Comparison of ENCODE assay signal across 34 mouse cellular contexts in the genomic region with DNA sequence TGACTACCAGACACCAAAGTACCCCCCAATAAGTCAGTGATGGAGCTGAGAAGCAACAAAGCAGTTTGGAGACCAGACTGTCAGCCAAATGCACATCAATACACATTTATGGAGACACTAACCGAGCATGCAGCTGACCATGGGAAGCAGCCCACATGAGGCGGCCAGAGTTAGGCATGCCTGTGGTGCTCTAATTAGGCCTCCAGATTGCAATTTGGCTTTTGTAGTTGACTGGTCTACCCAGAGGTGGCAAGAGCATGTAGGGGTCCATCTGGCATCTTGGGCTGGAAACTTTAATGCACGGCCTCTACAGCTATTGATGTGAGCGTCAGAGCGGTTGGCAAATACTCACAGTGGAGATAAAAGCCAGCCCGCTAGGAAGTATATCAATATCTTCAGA. TPM values are rescaled to one million over a fixed set of nuclear protein-coding genes. Genes with fewer than 3 reads are reported as not detected.
DNase-seq lines count a peak whose midpoint lies in the region; ATAC-seq and TF ChIP-seq lines count a peak whose summit lies in the region.
"Had no signal": no experiment of that assay in that cellular context is flagged by ENCODE, and none has a peak within 500 bp of the region (broad histone marks: within the 10 kb centered on the region; RNA-seq: fewer than 3 reads in every experiment).

No protein-coding gene starts in this region.

- TF ChIP-seq POLR2A in cerebellum, adult 2 months (IDR thresholded peaks at IDR 0.05; ENCODE audit: borderline replicate concordance, insufficient read depth, low read length), result no peak
- no peak for TF ChIP-seq POLR2A in brain, embryonic 14.5 days (IDR thresholded peaks at IDR 0.05; ENCODE audit: borderline replicate concordance, extremely low read depth, insufficient read depth, insufficient read length, poor library complexity, severe bottlenecking)

- no peaks in the 10 kb centered on the region for H3K36me3 ChIP-seq in hindbrain, postnatal 0 days (ENCODE audit: insufficient read depth, low read length)
- no peaks in the 10 kb centered on the region for H3K36me3 ChIP-seq in hindbrain, embryonic 11.5 days (ENCODE audit: control insufficient read depth, insufficient read depth, low read length)
- H3K36me3 ChIP-seq: embryonic facial prominence, embryonic 10.5 days; embryonic facial prominence, embryonic 13.5 days; forebrain, embryonic 10.5 days; hindbrain, embryonic 12.5 days; hindbrain, embryonic 15.5 days had no signal

- WGBS in cerebellum, adult 2 months, result 18% methylated on average over 6 of the region's 6 CpGs
- WGBS in hindbrain, postnatal 0 days, result 66% methylated on average over 6 of the region's 6 CpGs
- WGBS in hindbrain, embryonic 11.5 days, result 94% methylated on average over 6 of the region's 6 CpGs

- H3K9ac ChIP-seq in hindbrain, postnatal 0 days (replicated peaks; ENCODE audit: low read length), result no peak overlapping the region
- H3K9ac ChIP-seq in hindbrain, embryonic 11.5 days (ENCODE audit: low read depth, low read length), result no peak overlapping the region
- H3K9ac ChIP-seq: embryonic facial prominence, embryonic 13.5 days; forebrain, embryonic 13.5 days; heart, embryonic 12.5 days; heart, embryonic 15.5 days; hindbrain, embryonic 12.5 days; hindbrain, embryonic 15.5 days had no signal

- H3K9me3 ChIP-seq in hindbrain, postnatal 0 days (ENCODE audit: low read length), result no peaks in the 10 kb centered on the region
- no peaks in the 10 kb centered on the region for H3K9me3 ChIP-seq in hindbrain, embryonic 11.5 days (ENCODE audit: control insufficient read depth, low read length)
- H3K9me3 ChIP-seq: embryonic facial prominence, embryonic 10.5 days; embryonic facial prominence, embryonic 13.5 days; forebrain, embryonic 10.5 days; forebrain, embryonic 13.5 days; G1E; heart, embryonic 12.5 days; heart, embryonic 15.5 days; hindbrain, embryonic 12.5 days; hindbrain, embryonic 15.5 days had no signal

- H3K27me3 ChIP-seq in cerebellum, adult 2 months (ENCODE audit: control insufficient read depth, insufficient read depth, low read length), result no peaks in the 10 kb centered on the region
- no peaks in the 10 kb centered on the region for H3K27me3 ChIP-seq in hindbrain, postnatal 0 days (ENCODE audit: insufficient read depth, low read length)
- no peaks in the 10 kb centered on the region for H3K27me3 ChIP-seq in hindbrain, embryonic 11.5 days (ENCODE audit: control insufficient read depth, insufficient read depth, low read length)
- H3K27me3 ChIP-seq: CH12.LX; embryonic facial prominence, embryonic 13.5 days; forebrain, embryonic 13.5 days; heart, embryonic 12.5 days; heart, embryonic 15.5 days; hindbrain, embryonic 12.5 days; hindbrain, embryonic 15.5 days; Patski had no signal

- H3K4me1 ChIP-seq in cerebellum, adult 2 months (ENCODE audit: control insufficient read depth, insufficient read depth, low read length), result no peaks in the 10 kb centered on the region
- no peaks in the 10 kb centered on the region for H3K4me1 ChIP-seq in hindbrain, postnatal 0 days (ENCODE audit: insufficient read depth, low read length)
- H3K4me1 ChIP-seq in hindbrain, embryonic 11.5 days (replicated peaks; ENCODE audit: control insufficient read depth, insufficient read depth, low read length), result no peaks in the 10 kb centered on the region
- H3K4me1 ChIP-seq: embryonic facial prominence, embryonic 10.5 days; embryonic facial prominence, embryonic 13.5 days; forebrain, embryonic 10.5 days; forebrain, embryonic 13.5 days; heart, embryonic 12.5 days; heart, embryonic 15.5 days; hindbrain, embryonic 12.5 days; hindbrain, embryonic 15.5 days had no signal

- no peak overlapping the region for H3K27ac ChIP-seq in cerebellum, adult 2 months (ENCODE audit: insufficient read depth, low read length)
- no peak overlapping the region for H3K27ac ChIP-seq in hindbrain, postnatal 0 days
- H3K27ac ChIP-seq in hindbrain, embryonic 11.5 days (ENCODE audit: low read depth, low read length), result no peak overlapping the region
- H3K27ac ChIP-seq: embryonic facial prominence, embryonic 10.5 days; embryonic facial prominence, embryonic 13.5 days; forebrain, embryonic 10.5 days; forebrain, embryonic 13.5 days; heart, embryonic 15.5 days; hindbrain, embryonic 12.5 days; hindbrain, embryonic 15.5 days had no signal

- DNase-seq in cerebellum, postnatal 14 days, result peak; percentile 10 to 24
- no peak for DNase-seq in cerebellum, adult 2 months
- DNase-seq in hindbrain, postnatal 0 days (ENCODE audit: low spot score), result peak; percentile 33
- no peak for DNase-seq in hindbrain, embryonic 11.5 days (ENCODE audit: low spot score)
- DNase-seq in brain, embryonic 14.5 days (ENCODE audit: low read depth), result peak; percentile 10
- DNase-seq in spleen, postnatal 36 days (ENCODE audit: low spot score in 2 of 2), result no peak
- DNase-seq: adrenal gland, postnatal 10 days; adrenal gland, postnatal 36 days; B cell, adult 2 months; cerebellum, adult 11 months; cerebellum, adult 9-10 months; cerebellum, postnatal 36 days; embryo, embryonic 11 days; gastrocnemius, postnatal 10 days; gastrocnemius, postnatal 36 days; heart, postnatal 10 days; heart, postnatal 36 days; kidney, adult 18-20 months had no signal

- ATAC-seq in hindbrain, postnatal 0 days, result no peak
- ATAC-seq in hindbrain, embryonic 11.5 days (ENCODE audit: low FRiP score), result no peak
- ATAC-seq: forebrain, embryonic 13.5 days; forebrain, embryonic 16.5 days; inflammation-experienced regulatory T-cells, adult 6 months; intestine, embryonic 16.5 days; Patski had no signal

- no peak overlapping the region for H3K4me3 ChIP-seq in cerebellum, adult 2 months (replicated peaks; ENCODE audit: insufficient read depth, low read depth, low read length)
- no peak overlapping the region for H3K4me3 ChIP-seq in hindbrain, postnatal 0 days (ENCODE audit: low read length)
- no peak overlapping the region for H3K4me3 ChIP-seq in hindbrain, embryonic 11.5 days (ENCODE audit: low read depth, low read length)
- H3K4me3 ChIP-seq: embryonic facial prominence, embryonic 10.5 days; embryonic facial prominence, embryonic 13.5 days; forebrain, embryonic 10.5 days; forebrain, embryonic 13.5 days; heart, embryonic 12.5 days; heart, embryonic 15.5 days; hindbrain, embryonic 12.5 days; hindbrain, embryonic 15.5 days had no signal

- TF ChIP-seq CTCF in cerebellum, adult 2 months (IDR thresholded peaks at IDR 0.05; ENCODE audit: borderline replicate concordance, insufficient read depth, low read depth, low read length), result no peak
- no peak for TF ChIP-seq CTCF in hindbrain, postnatal 0 days (IDR thresholded peaks at IDR 0.05; ENCODE audit: low read depth)
- TF ChIP-seq CTCF in brain, embryonic 14.5 days (IDR thresholded peaks at IDR 0.05; ENCODE audit: borderline replicate concordance, extremely low read depth, insufficient read depth, insufficient read length), result no peak

- no peak overlapping the region for H3K4me2 ChIP-seq in hindbrain, postnatal 0 days (ENCODE audit: low read depth, low read length)
- H3K4me2 ChIP-seq in hindbrain, embryonic 11.5 days (replicated peaks; ENCODE audit: low read depth, low read length), result no peak overlapping the region
- H3K4me2 ChIP-seq: embryonic facial prominence, embryonic 13.5 days; forebrain, embryonic 13.5 days; heart, embryonic 12.5 days; heart, embryonic 15.5 days; hindbrain, embryonic 12.5 days; hindbrain, embryonic 15.5 days had no signal

RNA-seq across cellular contexts. Expression of gene Pon3, which starts 10.2 kb away (rescaled TPM):
- 1.7 and 2.4 TPM in 2 replicates for polyA plus RNA-seq in cerebellum, adult 2 months (2012; rRNA removed)
- 4.1 and 5.2 TPM in 2 replicates for total RNA-seq in hindbrain, postnatal 0 days (2014; rRNA removed)
- polyA plus RNA-seq in hindbrain, postnatal 0 days (2015; fragmentation: Nextera tagmentation; extraction: Ambion mirVana), result 5.8 and 6.2 TPM in 2 replicates
- 7.2 and 8.1 TPM in 2 replicates for polyA plus RNA-seq in hindbrain, embryonic 11.5 days (2014; fragmentation: Nextera tagmentation; extraction: Ambion mirVana)
- 2.3 and 3.5 TPM in 2 replicates for polyA plus RNA-seq in brain, embryonic 14.5 days (2012; rRNA removed)

RNA-seq across cellular contexts. Expression of gene Pon1, which starts 52.2 kb away (rescaled TPM):
- not detected in 2 replicates for polyA plus RNA-seq in cerebellum, adult 2 months (2012; rRNA removed)
- total RNA-seq in hindbrain, postnatal 0 days (2014; rRNA removed), result 0.18 and 0.21 TPM in 2 replicates
- 0.96 and 1.1 TPM in 2 replicates for polyA plus RNA-seq in hindbrain, postnatal 0 days (2015; fragmentation: Nextera tagmentation; extraction: Ambion mirVana)
- polyA plus RNA-seq in hindbrain, embryonic 11.5 days (2014; fragmentation: Nextera tagmentation; extraction: Ambion mirVana), result 0.22 TPM in 1 of 2 replicates, not detected in the other
- 0.06 and 0.18 TPM in 2 replicates for polyA plus RNA-seq in brain, embryonic 14.5 days (2012; rRNA removed)
- total RNA-seq: CH12.LX; granulocyte monocyte progenitor cell, adult 5-6 weeks had no signal
- polyA plus RNA-seq: cortical plate, adult 2 months; embryonic facial prominence, embryonic 10.5 days; forebrain, embryonic 13.5 days; G1E; heart, embryonic 12.5 days; heart, embryonic 15.5 days; hindbrain, embryonic 12.5 days; inflammation-experienced regulatory T-cells, adult 6 months; intestine, embryonic 16.5 days; Patski had no signal

RNA-seq across cellular contexts. Expression of gene Pon2, which starts 52.3 kb away (rescaled TPM):
- polyA plus RNA-seq in cerebellum, adult 2 months (2012; rRNA removed), result 32.7 and 43.4 TPM in 2 replicates
- total RNA-seq in hindbrain, postnatal 0 days (2014; rRNA removed), result 17.9 TPM in 2 replicates
- polyA plus RNA-seq in hindbrain, postnatal 0 days (2015; fragmentation: Nextera tagmentation; extraction: Ambion mirVana), result 50.4 and 56.2 TPM in 2 replicates
- polyA plus RNA-seq in hindbrain, embryonic 11.5 days (2014; fragmentation: Nextera tagmentation; extraction: Ambion mirVana), result 31.2 and 33.0 TPM in 2 replicates
- polyA plus RNA-seq in brain, embryonic 14.5 days (2012; rRNA removed), result 9.7 and 14.0 TPM in 2 replicates

Comparison
In these comparisons a context has a peak if more than half of its experiments do, and no peak if none do; other contexts are left out.
1. DNase-seq: peak in cerebellum, postnatal 14 days (2 of 2), hindbrain, postnatal 0 days (single experiment) and brain, embryonic 14.5 days (single experiment); none in cerebellum, adult 2 months (0 of 2), hindbrain, embryonic 11.5 days (single experiment) and spleen, postnatal 36 days (0 of 2).